Mouse (Mus musculus) gastrocnemius, postnatal 25 days (tissue): Measurements from ENCODE around the gene Pou2f3. TPM values are rescaled to one million over a fixed set of nuclear protein-coding genes. Genes with fewer than 3 reads are reported as not detected.

Source experiments
- DNase-seq: peaks from one replicate; pipeline ENCODE4 v3.0.0; 2022
- total RNA-seq, 2 experiments: library from RNA; stranded (reverse); gene quantifications; 1 replicate in 1 of 2; 2 replicates in 1 of 2; pipeline ENCODE4 v1.2.3; 2021

Pou2f3 gene
- total RNA-seq, 2 experiments from 2014 or later, result not detected

GRCm38 (mm10) chr9:43230886-43231285 lies 20.7 kb upstream of the Pou2f3 start:
- DNase-seq, result no peak

- no peak for DNase-seq
These were observed 19.8 kb upstream of the Pou2f3 start for GRCm38 (mm10) chr9:43229962-43230361.

- no peak for DNase-seq
These were observed 19.3 kb upstream of the Pou2f3 start for GRCm38 (mm10) chr9:43229398-43229895.

GRCm38 (mm10) chr9:43228745-43229144 lies 18.6 kb upstream of the Pou2f3 start:
- DNase-seq, result no peak

GRCm38 (mm10) chr9:43227626-43228025 lies 17.5 kb upstream of the Pou2f3 start:
- DNase-seq, result no peak

- no peak for DNase-seq
These were observed 16.5 kb upstream of the Pou2f3 start for GRCm38 (mm10) chr9:43226573-43227160.

GRCm38 (mm10) chr9:43225481-43225880 lies 15.3 kb upstream of the Pou2f3 start:
- DNase-seq, result no peak

- DNase-seq, result no peak
These were observed 14.7 kb upstream of the Pou2f3 start for GRCm38 (mm10) chr9:43224771-43225355.

- no peak for DNase-seq
These were observed 12.2 kb upstream of the Pou2f3 start for GRCm38 (mm10) chr9:43222429-43222715.

- DNase-seq, result peak; percentile 45
These were observed 11.7 kb upstream of the Pou2f3 start for GRCm38 (mm10) chr9:43221643-43222428.

GRCm38 (mm10) chr9:43210771-43211450 lies 742 bp upstream of the Pou2f3 start:
- no peak for DNase-seq

- DNase-seq, result no peak
These were observed 4.2 kb downstream of the Pou2f3 start for GRCm38 (mm10) chr9:43206022-43206390.

GRCm38 (mm10) chr9:43205343-43206021 lies 4.7 kb downstream of the Pou2f3 start:
- no peak for DNase-seq

GRCm38 (mm10) chr9:43200212-43200611 lies 10.0 kb downstream of the Pou2f3 start:
- no peak for DNase-seq

GRCm38 (mm10) chr9:43194001-43194400 lies 16.2 kb downstream of the Pou2f3 start:
- DNase-seq, result no peak

- DNase-seq, result no peak
These were observed 18.6 kb downstream of the Pou2f3 start for GRCm38 (mm10) chr9:43191561-43191960.

- DNase-seq, result no peak
These were observed 21.2 kb downstream of the Pou2f3 start for GRCm38 (mm10) chr9:43189021-43189356.

- no peak for DNase-seq
These were observed 21.7 kb downstream of the Pou2f3 start for GRCm38 (mm10) chr9:43188309-43189020.

GRCm38 (mm10) chr9:43179614-43180013 lies 30.6 kb downstream of the Pou2f3 start:
- DNase-seq, result no peak

GRCm38 (mm10) chr9:43178172-43178571 lies 32.0 kb downstream of the Pou2f3 start:
- no peak for DNase-seq

- DNase-seq, result no peak
These were observed 43.1 kb downstream of the Pou2f3 start for GRCm38 (mm10) chr9:43167081-43167480.

GRCm38 (mm10) chr9:43166346-43166745 lies 43.8 kb downstream of the Pou2f3 start:
- no peak for DNase-seq
